Mouse (Mus musculus) G1E (cell line): ENCODE results near the gene Evc2. TPM values are rescaled to one million over a fixed set of nuclear protein-coding genes. Genes with fewer than 3 reads are reported as not detected.

ENCODE experiments used
- ATAC-seq: 2 replicates; pipeline ENCODE4 v1.8.0; 2016; ENCODE audit warnings: mild to moderate bottlenecking; ENCODE audit not compliant: insufficient number of reproducible peaks, poor library complexity, low FRiP score, severe bottlenecking; ENCODE audit errors: extremely low read depth
- DNase-seq: peaks from one replicate; pipeline ENCODE4 v3.0.0; 2012; ENCODE audit warnings: low spot score
- H3K27me3 ChIP-seq: 2 replicates; pipeline ENCODE4 v1.6.1; 2012; ENCODE audit warnings: mild to moderate bottlenecking, low read length, inconsistent platforms; ENCODE audit not compliant: insufficient read depth
- H3K36me3 ChIP-seq: replicated peaks from 2 replicates; pipeline ENCODE3; 2012; ENCODE audit warnings: mild to moderate bottlenecking, inconsistent platforms
- H3K4me1 ChIP-seq: 2 replicates; pipeline ENCODE4 v1.6.1; 2012; ENCODE audit warnings: low read depth, low read length, inconsistent platforms, mixed read lengths; ENCODE audit not compliant: insufficient read depth
- H3K4me3 ChIP-seq: 2 replicates; pipeline ENCODE4 v1.5.1; 2012; ENCODE audit warnings: low read depth, mild to moderate bottlenecking, inconsistent platforms, low read length, moderate library complexity, mixed read lengths
- H3K9me3 ChIP-seq: replicated peaks from 2 replicates; pipeline ENCODE4 v1.6.1; 2012; ENCODE audit warnings: inconsistent platforms
- CTCF ChIP-seq: IDR thresholded peaks from 2 replicates; pipeline ENCODE4 v1.5.1; 2012; ENCODE audit warnings: low read depth, low read length, inconsistent platforms, mixed read lengths
- GATA1 ChIP-seq: IDR thresholded peaks from 2 replicates; pipeline ENCODE4 v1.6.1; 2012; ENCODE audit warnings: borderline replicate concordance, low read length, inconsistent platforms, mixed read lengths
- GATA2 ChIP-seq: IDR thresholded peaks from 2 replicates; pipeline ENCODE4 v1.6.1; 2012; ENCODE audit warnings: low read depth, low read length, inconsistent platforms, borderline replicate concordance
- POLR2AphosphoS5 ChIP-seq: IDR thresholded peaks from 2 replicates; pipeline ENCODE4 v1.6.1; 2012; ENCODE audit warnings: low read depth, low read length, inconsistent platforms; ENCODE audit not compliant: insufficient replicate concordance
- TAL1 ChIP-seq: conservative IDR thresholded peaks from 2 replicates; pipeline ENCODE4 v1.6.1; 2012; ENCODE audit warnings: low read depth, low read length, inconsistent platforms, mixed read lengths
- polyA plus RNA-seq: library from polyadenylated mRNA; stranded (reverse); fragments of >175 nt; gene quantifications from 2 replicates; pipeline ENCODE4 v1.2.3, GENCODE M21; 2012
- total RNA-seq, 2 experiments: library from RNA; stranded (forward) in 1 of 2; stranded (reverse) in 1 of 2; fragments of 200-1000 nt in 1 of 2; fragments of >200 nt in 1 of 2; fragmentation: Nextera tagmentation in 1 of 2; gene quantifications; 2 replicates each; pipeline ENCODE4 v1.2.3; 2014 to 2017

Evc2 gene
- total and polyA plus RNA-seq, 3 experiments: 0.05 TPM; not detected in 2

GRCm38 (mm10) chr5:37331133-37331505 lies 7.2 kb upstream of the Evc2 start:
- Histone ChIP-seq H3K9me3 (peaks cover 41% of the 10 kb centered on the region), H3K36me3 (no peaks in the 10 kb centered on the region), H3K4me3 (no peak overlapping the region), H3K27me3 (no peaks in the 10 kb centered on the region), H3K4me1 (no peaks in the 10 kb centered on the region)
- no peak for TF ChIP-seq GATA2
- no peak for TF ChIP-seq CTCF
- TF ChIP-seq POLR2AphosphoS5: no peak
- TF ChIP-seq TAL1: no peak
- no peak for TF ChIP-seq GATA1
- no peak for DNase-seq
- no peak for ATAC-seq

GRCm38 (mm10) chr5:37332066-37332465 lies 6.2 kb upstream of the Evc2 start:
- H3K36me3 ChIP-seq: no peaks in the 10 kb centered on the region
- DNase-seq (no peak), ATAC-seq (no peak)
- H3K27me3 ChIP-seq: no peaks in the 10 kb centered on the region
- H3K9me3 ChIP-seq: peaks cover 41% of the 10 kb centered on the region
- TF ChIP-seq POLR2AphosphoS5 (no peak), TAL1 (no peak), GATA2 (no peak), GATA1 (no peak), CTCF (no peak)
- H3K4me1 ChIP-seq: no peaks in the 10 kb centered on the region
- H3K4me3 ChIP-seq: no peak overlapping the region

- TF ChIP-seq GATA1: no peak
- no peak for TF ChIP-seq CTCF
- no peak for TF ChIP-seq POLR2AphosphoS5
- no peak for TF ChIP-seq GATA2
- no peak for TF ChIP-seq TAL1
- Histone ChIP-seq H3K4me1 (no peaks in the 10 kb centered on the region), H3K9me3 (peaks cover 54% of the 10 kb centered on the region), H3K4me3 (no peak overlapping the region), H3K27me3 (no peaks in the 10 kb centered on the region), H3K36me3 (no peaks in the 10 kb centered on the region)
- no peak for ATAC-seq
- DNase-seq: no peak
Observed at GRCm38 (mm10) chr5:37335061-37335460, 3.2 kb upstream of the Evc2 start.

GRCm38 (mm10) chr5:37336485-37337105 lies 1.7 kb upstream of the Evc2 start, which contains the start of gene Evc:
Gene Evc (minus strand): TSS chr5:37336894.
- ATAC-seq: no peak
- no peak within 1 kb of the TSS; the same call in 1 of the 2 replicates for H3K4me3 ChIP-seq

GRCm38 (mm10) chr5:37337696-37338095 lies 603 bp upstream of the Evc2 start:
- H3K4me3 ChIP-seq: no peak overlapping the region
- no peaks in the 10 kb centered on the region for H3K27me3 ChIP-seq
- TF ChIP-seq POLR2AphosphoS5 (no peak), GATA1 (no peak), CTCF (no peak), GATA2 (no peak), TAL1 (no peak)
- peaks cover 52% of the 10 kb centered on the region for H3K9me3 ChIP-seq
- DNase-seq (no peak), ATAC-seq (no peak)
- no peaks in the 10 kb centered on the region for H3K36me3 ChIP-seq
- H3K4me1 ChIP-seq: no peaks in the 10 kb centered on the region

More at GRCm38 (mm10) chr5:37336485-37337105, 1.7 kb upstream of the Evc2 start, which contains the start of gene Evc:
- DNase-seq: no peak
- no peaks in the 10 kb centered on the region for H3K27me3 ChIP-seq
- H3K4me1 ChIP-seq: no peaks in the 10 kb centered on the region
- no peaks in the 10 kb centered on the region for H3K36me3 ChIP-seq
- peaks cover 54% of the 10 kb centered on the region for H3K9me3 ChIP-seq
- TF ChIP-seq GATA1: no peak
- no peak for TF ChIP-seq POLR2AphosphoS5
- TF ChIP-seq CTCF: no peak
- TF ChIP-seq GATA2: no peak
- no peak for TF ChIP-seq TAL1

- no peak for TF ChIP-seq POLR2AphosphoS5
- TF ChIP-seq GATA2: no peak
- TF ChIP-seq TAL1: no peak
- no peak for TF ChIP-seq CTCF
- TF ChIP-seq GATA1: no peak
- no peak for DNase-seq
- no peaks in the 10 kb centered on the region for H3K4me1 ChIP-seq
- H3K36me3 ChIP-seq: no peaks in the 10 kb centered on the region
- H3K4me3 ChIP-seq: no peak overlapping the region
- peaks cover 27% of the 10 kb centered on the region for H3K9me3 ChIP-seq
- no peaks in the 10 kb centered on the region for H3K27me3 ChIP-seq
- no peak for ATAC-seq
Observed at GRCm38 (mm10) chr5:37343962-37344361, 5.7 kb downstream of the Evc2 start.
